Mouse (Mus musculus) R1 (cell line): ENCODE results near the gene Lsp1.

Source experiments
- DNase-seq: peaks from one replicate; pipeline ENCODE4 v3.0.0-alpha.2; 2018; ENCODE audit warnings: low read depth, low spot score

Lsp1 gene

GRCm38 (mm10) chr7:142505942-142506341 lies 45.3 kb downstream of the Lsp1 start:
- DNase-seq, result peak; percentile 61

GRCm38 (mm10) chr7:142506501-142506900 lies 45.9 kb downstream of the Lsp1 start:
- peak; percentile 12 for DNase-seq

- no peak for DNase-seq
Observed at GRCm38 (mm10) chr7:142507453-142507852, 46.8 kb downstream of the Lsp1 start.

- no peak for DNase-seq
Observed at GRCm38 (mm10) chr7:142509518-142509917, 48.9 kb downstream of the Lsp1 start.

GRCm38 (mm10) chr7:142510021-142510777 lies 49.6 kb downstream of the Lsp1 start:
- DNase-seq, result no peak

- DNase-seq, result no peak
Observed at GRCm38 (mm10) chr7:142514048-142514447, 53.4 kb downstream of the Lsp1 start.

GRCm38 (mm10) chr7:142516221-142516978 lies 55.8 kb downstream of the Lsp1 start:
- no peak for DNase-seq

- DNase-seq, result no peak
Observed at GRCm38 (mm10) chr7:142517531-142517930, 56.9 kb downstream of the Lsp1 start.

GRCm38 (mm10) chr7:142520331-142520730 lies 59.7 kb downstream of the Lsp1 start:
- DNase-seq, result no peak

- DNase-seq, result peak; percentile 72
Observed at GRCm38 (mm10) chr7:142522352-142522751, 61.7 kb downstream of the Lsp1 start.

GRCm38 (mm10) chr7:142523200-142523990 lies 62.8 kb downstream of the Lsp1 start:
- no peak for DNase-seq

GRCm38 (mm10) chr7:142525342-142526178 lies 65.0 kb downstream of the Lsp1 start:
- no peak for DNase-seq

GRCm38 (mm10) chr7:142529350-142529749 lies 68.7 kb downstream of the Lsp1 start:
- no peak for DNase-seq

GRCm38 (mm10) chr7:142531973-142532521 lies 71.4 kb downstream of the Lsp1 start:
- DNase-seq, result no peak

GRCm38 (mm10) chr7:142532671-142533058 lies 72.1 kb downstream of the Lsp1 start, which contains the start of gene Mrpl23:
Mrpl23 (plus strand) TSS chr7:142532686.
- DNase-seq, result no peak

- peak; percentile 75 for DNase-seq
Observed at GRCm38 (mm10) chr7:142533059-142533855, 72.6 kb downstream of the Lsp1 start.

- no peak for DNase-seq
Observed at GRCm38 (mm10) chr7:142535116-142535515, 74.5 kb downstream of the Lsp1 start.

GRCm38 (mm10) chr7:142535832-142536231 lies 75.2 kb downstream of the Lsp1 start:
- DNase-seq, result no peak

- DNase-seq, result no peak
Observed at GRCm38 (mm10) chr7:142537181-142537580, 76.6 kb downstream of the Lsp1 start.

- peak; percentile 76 for DNase-seq
Observed at GRCm38 (mm10) chr7:142537879-142538278, 77.3 kb downstream of the Lsp1 start.
